In the genomic region with DNA sequence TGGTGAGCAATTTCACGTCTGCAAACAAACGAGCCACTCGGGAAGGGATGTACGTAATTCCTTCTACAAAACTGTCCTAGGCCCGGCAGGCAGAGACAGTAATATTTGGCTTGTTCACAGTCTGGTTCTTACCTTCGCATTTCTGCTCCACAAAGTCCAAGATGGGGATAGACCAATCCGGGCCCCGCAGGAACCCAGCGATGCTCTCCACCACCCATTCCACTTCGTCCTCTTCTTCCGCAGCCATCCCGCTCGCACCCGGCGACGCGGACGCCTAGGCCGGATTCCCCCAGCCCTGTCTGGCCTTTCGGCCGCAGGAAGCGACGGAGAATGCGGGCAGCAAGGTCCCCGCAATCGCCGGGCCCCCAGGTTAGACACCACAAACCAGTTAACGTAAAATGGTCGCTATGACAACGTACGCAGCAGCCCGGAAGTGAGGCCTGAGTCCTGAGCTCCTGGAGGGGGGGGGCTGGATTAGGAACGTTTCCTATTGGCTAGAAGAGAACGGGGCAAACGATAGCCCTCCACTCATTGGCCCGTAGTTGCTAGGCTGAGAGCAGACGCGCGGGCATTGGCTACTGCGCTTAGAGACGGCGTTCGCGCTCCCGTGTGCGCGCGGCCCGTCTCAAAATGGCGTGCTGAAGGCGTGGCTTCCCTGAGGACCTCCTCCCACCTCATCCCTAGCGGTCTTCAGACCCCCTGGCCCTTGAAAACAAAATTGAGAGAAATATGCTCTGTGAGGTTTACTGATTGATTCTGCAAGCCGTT, we compare ENCODE assay signal across 8 mouse cellular contexts. TPM values are rescaled to one million over a fixed set of nuclear protein-coding genes. Genes with fewer than 3 reads are reported as not detected.
A peak's percentile ranks its signal among the peaks of the same experiment; 100 is the strongest.
DNase-seq lines count a peak whose midpoint lies in the region; ATAC-seq lines count a peak whose summit lies in the region.

A gene (minus strand): TSS at position 527 of the 768 bp plus-strand sequence.

- peak within 1 kb of the TSS; percentile 94 for H3K4me3 ChIP-seq in brown adipose tissue, adult 24 weeks (ENCODE audit: insufficient read depth, low read depth, low read length)
- peak within 1 kb of the TSS; percentile 78 for H3K4me3 ChIP-seq in heart, embryonic 13.5 days
- H3K4me3 ChIP-seq in liver, embryonic 12.5 days = peak within 1 kb of the TSS; percentile 90
- H3K4me3 ChIP-seq in stomach, embryonic 15.5 days (replicated peaks) = peak within 1 kb of the TSS; percentile 79

- H3K27ac ChIP-seq in brown adipose tissue, adult 24 weeks (replicated peaks; ENCODE audit: low read depth, low read length) = no peak within 1 kb of the TSS
- peak within 1 kb of the TSS; percentile 49 for H3K27ac ChIP-seq in heart, embryonic 13.5 days (replicated peaks)
- H3K27ac ChIP-seq in liver, embryonic 12.5 days = peak within 1 kb of the TSS; percentile 56; the same call in 1 of the 2 replicates
- H3K27ac ChIP-seq in stomach, embryonic 15.5 days = peak within 1 kb of the TSS; percentile 49; the same call in 1 of the 2 replicates

- H3K4me1 ChIP-seq in brown adipose tissue, adult 24 weeks (ENCODE audit: control insufficient read depth, insufficient read depth, insufficient read length, low read length) = no peaks in the 10 kb centered on the region
- H3K4me1 ChIP-seq in heart, embryonic 13.5 days = peaks cover 16% of the 10 kb centered on the region
- H3K4me1 ChIP-seq in liver, embryonic 12.5 days = peaks cover 21% of the 10 kb centered on the region
- no peaks in the 10 kb centered on the region for H3K4me1 ChIP-seq in stomach, embryonic 15.5 days

- peak within 1 kb of the TSS; percentile 94 for H3K4me2 ChIP-seq in heart, embryonic 13.5 days
- peak within 1 kb of the TSS; percentile 79 for H3K4me2 ChIP-seq in liver, embryonic 12.5 days
- H3K4me2 ChIP-seq in stomach, embryonic 15.5 days = peak within 1 kb of the TSS; percentile 66

- DNase-seq in CD4-positive, CD25-positive, alpha-beta regulatory T cell, adult 2 months (ENCODE audit: low read depth, low spot score) = peak; percentile 96
- peak; percentile 59 for DNase-seq in fat pad, adult 2 months (ENCODE audit: extremely low read depth, low read depth, low spot score)
- peak; percentile 95 for DNase-seq in kidney, postnatal 10 days
- DNase-seq in natural killer cell, adult 2 months (ENCODE audit: low spot score in 2 of 2) = peak; percentile 91

- peaks cover 23% of the 10 kb centered on the region for H3K36me3 ChIP-seq in heart, embryonic 13.5 days
- peaks cover 7% of the 10 kb centered on the region for H3K36me3 ChIP-seq in liver, embryonic 12.5 days
- no peaks in the 10 kb centered on the region; the same call in 1 of the 2 replicates for H3K36me3 ChIP-seq in stomach, embryonic 15.5 days

- under 1% methylated on average over 53 of the region's 53 CpGs for WGBS in heart, embryonic 13.5 days
- 1% methylated on average over 53 of the region's 53 CpGs for WGBS in liver, embryonic 12.5 days (ENCODE audit: insufficient replicate concordance)
- WGBS in stomach, embryonic 15.5 days = under 1% methylated on average over 53 of the region's 53 CpGs

- ATAC-seq in heart, embryonic 13.5 days (ENCODE audit: extremely low read depth, insufficient number of reproducible peaks, low FRiP score, low TSS enrichment) = peak; percentile 100
- ATAC-seq in liver, embryonic 12.5 days = peak; percentile 100
- ATAC-seq in stomach, embryonic 15.5 days (ENCODE audit: insufficient read depth, low FRiP score, low read depth) = peak; percentile 100

- H3K27me3 ChIP-seq in heart, embryonic 13.5 days (replicated peaks) = no peaks in the 10 kb centered on the region
- 0 out of 2 replicates have a peak, but pooled peaks cover 6% of the 10 kb centered on the region for H3K27me3 ChIP-seq in liver, embryonic 12.5 days (replicated peaks)
- H3K27me3 ChIP-seq in stomach, embryonic 15.5 days (replicated peaks) = no peaks in the 10 kb centered on the region

- H3K9me3 ChIP-seq in heart, embryonic 13.5 days = no peaks in the 10 kb centered on the region
- no peaks in the 10 kb centered on the region for H3K9me3 ChIP-seq in liver, embryonic 12.5 days (replicated peaks)
- no peaks in the 10 kb centered on the region for H3K9me3 ChIP-seq in stomach, embryonic 15.5 days

- H3K9ac ChIP-seq in heart, embryonic 13.5 days = peak within 1 kb of the TSS; percentile 80
- peak within 1 kb of the TSS; percentile 74 for H3K9ac ChIP-seq in liver, embryonic 12.5 days
- H3K9ac ChIP-seq in stomach, embryonic 15.5 days = peak within 1 kb of the TSS; percentile 37; the same call in 1 of the 2 replicates

RNA-seq across cellular contexts. Expression of the gene that starts here (rescaled TPM):
- 20.9 and 24.3 TPM in 2 replicates for polyA plus RNA-seq in brown adipose tissue, adult 24 weeks (2012; ENCODE audit: insufficient read depth, insufficient read length, missing spikeins)
- polyA plus RNA-seq in heart, embryonic 13.5 days (2015; fragmentation: Nextera tagmentation; extraction: Ambion mirVana) = 40.5 and 41.3 TPM in 2 replicates
- polyA plus RNA-seq in liver, embryonic 12.5 days (2016; fragmentation: Nextera tagmentation; extraction: Ambion mirVana) = 18.9 and 21.1 TPM in 2 replicates
- polyA plus RNA-seq in stomach, embryonic 15.5 days (2015; fragmentation: Nextera tagmentation; extraction: Ambion mirVana) = 49.8 and 52.0 TPM in 2 replicates
